Mouse (Mus musculus) forebrain, embryonic 15.5 days (tissue): Measurements from ENCODE around the gene Creg2. TPM values are rescaled to one million over a fixed set of nuclear protein-coding genes. Genes with fewer than 3 reads are reported as not detected.

ENCODE experiments used
- polyA plus RNA-seq: library from polyadenylated mRNA; unstranded; fragments of >200 nt; fragmentation: Nextera tagmentation; extraction: Ambion mirVana; gene quantifications from 2 replicates; pipeline ENCODE4 v1.2.1, GENCODE M21; 2015

The Creg2 gene
- polyA plus RNA-seq, 1 experiment from 2014 or later = 1.5 TPM

Other genes with a start within 250 kb of the Creg2 start
- gene Tbc1d8, start 172.7 kb downstream of the Creg2 start, polyA plus RNA-seq = 10.0 and 10.6 TPM in 2 replicates
- gene Cnot11, start 116.5 kb downstream of the Creg2 start, polyA plus RNA-seq = 18.8 and 19.4 TPM in 2 replicates
- 23.4 and 26.6 TPM in 2 replicates for gene Rnf149, start 74.1 kb downstream of the Creg2 start, polyA plus RNA-seq
- gene Rfx8, start 69.5 kb upstream of the Creg2 start, polyA plus RNA-seq = 0.11 TPM in 1 of 2 replicates, not detected in the other
- not detected in 2 replicates for gene Gm3646, start 153.9 kb upstream of the Creg2 start, polyA plus RNA-seq
- 55.7 and 60.2 TPM in 2 replicates for gene Map4k4, start 249.4 kb upstream of the Creg2 start, polyA plus RNA-seq